8 mouse cellular contexts compared by ENCODE assay signal in genomic region chr5:139382760-139383159, GRCm38 (mm10). TPM values are rescaled to one million over a fixed set of nuclear protein-coding genes. Genes with fewer than 3 reads are reported as not detected.
DNase-seq lines count a peak whose midpoint lies in the region; ATAC-seq lines count a peak whose summit lies in the region.

No protein-coding gene starts in this region.

- 80% methylated on average over 8 of the region's 8 CpGs for WGBS in forebrain, embryonic 10.5 days
- WGBS in forebrain, embryonic 14.5 days, result 84% methylated on average over 8 of the region's 8 CpGs
- 4% methylated on average over 8 of the region's 8 CpGs for WGBS in heart, embryonic 14.5 days
- WGBS in kidney, embryonic 16.5 days, result 57% methylated on average over 8 of the region's 8 CpGs

- DNase-seq in forebrain, embryonic 10.5 days (ENCODE audit: extremely low spot score, low spot score), result no peak
- DNase-seq in forebrain, embryonic 14.5 days (ENCODE audit: low spot score), result no peak
- peak; percentile 82 for DNase-seq in brain, adult 2 months (ENCODE audit: low read depth, low spot score)
- DNase-seq in lung, postnatal 10 days, result peak; percentile 84
- peak; percentile 49 to 64 for DNase-seq in right cerebral cortex, postnatal 10 days (ENCODE audit: low spot score in 2 of 2)
- no peak for DNase-seq in urinary bladder, postnatal 36 days (ENCODE audit: low spot score in 2 of 2)

- H3K9ac ChIP-seq in forebrain, embryonic 14.5 days (ENCODE audit: low read length), result no peak overlapping the region
- peak overlapping the region; percentile 61 for H3K9ac ChIP-seq in heart, embryonic 14.5 days (ENCODE audit: low read length)
- peak overlapping the region; percentile 29 for H3K9ac ChIP-seq in kidney, embryonic 16.5 days (replicated peaks; ENCODE audit: low read length)

- H3K36me3 ChIP-seq in forebrain, embryonic 10.5 days (replicated peaks), result no peaks in the 10 kb centered on the region; the same call in 1 of the 2 replicates
- H3K36me3 ChIP-seq in forebrain, embryonic 14.5 days (ENCODE audit: control insufficient read depth, insufficient read depth, low read length), result no peaks in the 10 kb centered on the region
- no peaks in the 10 kb centered on the region for H3K36me3 ChIP-seq in heart, embryonic 14.5 days (ENCODE audit: control insufficient read depth, insufficient read depth, low read length)
- H3K36me3 ChIP-seq in kidney, embryonic 16.5 days (ENCODE audit: insufficient read depth, low read length), result no peaks in the 10 kb centered on the region

- no peaks in the 10 kb centered on the region for H3K9me3 ChIP-seq in forebrain, embryonic 10.5 days
- H3K9me3 ChIP-seq in forebrain, embryonic 14.5 days (replicated peaks; ENCODE audit: control insufficient read depth, low read length), result no peaks in the 10 kb centered on the region
- no peaks in the 10 kb centered on the region for H3K9me3 ChIP-seq in heart, embryonic 14.5 days (ENCODE audit: control insufficient read depth, low read length)
- H3K9me3 ChIP-seq in kidney, embryonic 16.5 days (ENCODE audit: low read length), result no peaks in the 10 kb centered on the region

- H3K4me2 ChIP-seq in forebrain, embryonic 14.5 days (ENCODE audit: low read length), result no peak overlapping the region
- peak overlapping the region; percentile 86 for H3K4me2 ChIP-seq in heart, embryonic 14.5 days (ENCODE audit: low read length)
- peak overlapping the region; percentile 84 for H3K4me2 ChIP-seq in kidney, embryonic 16.5 days (replicated peaks; ENCODE audit: low read depth, low read length)

- H3K4me1 ChIP-seq in forebrain, embryonic 10.5 days, result peaks cover 59% of the 10 kb centered on the region
- peaks cover 7% of the 10 kb centered on the region for H3K4me1 ChIP-seq in forebrain, embryonic 14.5 days (ENCODE audit: control insufficient read depth, insufficient read depth, low read length)
- H3K4me1 ChIP-seq in heart, embryonic 14.5 days (ENCODE audit: control insufficient read depth in 2 of 2, insufficient read depth in 2 of 2, low read length in 2 of 2), result peaks cover 59 to 80% of the 10 kb centered on the region in 2 experiments
- H3K4me1 ChIP-seq in kidney, embryonic 16.5 days (ENCODE audit: insufficient read depth, low read length), result peaks cover 77% of the 10 kb centered on the region

- peak overlapping the region; percentile 48 for H3K27ac ChIP-seq in forebrain, embryonic 10.5 days
- H3K27ac ChIP-seq in forebrain, embryonic 14.5 days (ENCODE audit: low read depth, low read length), result no peak overlapping the region
- peak overlapping the region; percentile 92 to 93 for H3K27ac ChIP-seq in heart, embryonic 14.5 days (replicated peaks in 1 of 2; ENCODE audit: control insufficient read depth in 1 of 2, insufficient read depth in 1 of 2, low read depth in 2 of 2, low read length in 2 of 2)
- H3K27ac ChIP-seq in kidney, embryonic 16.5 days (ENCODE audit: low read length), result peak overlapping the region; percentile 66

- no peak for ATAC-seq in forebrain, embryonic 14.5 days
- peak; percentile 38 for ATAC-seq in heart, embryonic 14.5 days (ENCODE audit: insufficient number of reproducible peaks, insufficient read depth, low FRiP score, low read depth)
- ATAC-seq in kidney, embryonic 16.5 days (ENCODE audit: low FRiP score, low TSS enrichment), result no peak

- H3K27me3 ChIP-seq in forebrain, embryonic 10.5 days (ENCODE audit: poor library complexity, severe bottlenecking), result peaks cover 6% of the 10 kb centered on the region; the same call in 1 of the 2 replicates
- no peaks in the 10 kb centered on the region for H3K27me3 ChIP-seq in forebrain, embryonic 14.5 days (replicated peaks; ENCODE audit: control insufficient read depth, insufficient read depth, low read length)
- H3K27me3 ChIP-seq in heart, embryonic 14.5 days (ENCODE audit: control insufficient read depth, insufficient read depth, low read length), result no peaks in the 10 kb centered on the region
- H3K27me3 ChIP-seq in kidney, embryonic 16.5 days (ENCODE audit: insufficient read depth, low read length), result no peaks in the 10 kb centered on the region

- no peak overlapping the region for H3K4me3 ChIP-seq in forebrain, embryonic 10.5 days
- H3K4me3 ChIP-seq in forebrain, embryonic 14.5 days (ENCODE audit: low read depth, low read length), result no peak overlapping the region
- no peak overlapping the region for H3K4me3 ChIP-seq in heart, embryonic 14.5 days (ENCODE audit: control insufficient read depth in 1 of 2, insufficient read depth in 1 of 2, low read depth in 1 of 2, low read length in 2 of 2)
- H3K4me3 ChIP-seq in kidney, embryonic 16.5 days (ENCODE audit: low read length), result no peak overlapping the region

RNA-seq across cellular contexts. Expression of gene Gpr146, which starts 5.3 kb away (rescaled TPM):
- polyA plus RNA-seq in forebrain, embryonic 10.5 days (2016; fragmentation: Nextera tagmentation; extraction: Ambion mirVana), result 1.6 and 1.8 TPM in 2 replicates
- 0.85 and 0.93 TPM in 2 replicates for polyA plus RNA-seq in forebrain, embryonic 14.5 days (2014; fragmentation: Nextera tagmentation; extraction: Ambion mirVana)
- polyA plus RNA-seq in heart, embryonic 14.5 days (2014; fragmentation: Nextera tagmentation; extraction: Ambion mirVana), result 9.3 and 9.5 TPM in 2 replicates
- polyA plus RNA-seq in kidney, embryonic 16.5 days (2015; fragmentation: Nextera tagmentation; extraction: Ambion mirVana), result 6.6 and 6.7 TPM in 2 replicates

RNA-seq across cellular contexts. Expression of gene C130050O18Rik, which starts 22.3 kb away (rescaled TPM):
- 0.15 and 0.34 TPM in 2 replicates for polyA plus RNA-seq in forebrain, embryonic 10.5 days (2016; fragmentation: Nextera tagmentation; extraction: Ambion mirVana)
- 0.18 TPM in 1 of 2 replicates, not detected in the other for polyA plus RNA-seq in forebrain, embryonic 14.5 days (2014; fragmentation: Nextera tagmentation; extraction: Ambion mirVana)
- 0.32 and 0.36 TPM in 2 replicates for polyA plus RNA-seq in heart, embryonic 14.5 days (2014; fragmentation: Nextera tagmentation; extraction: Ambion mirVana)
- polyA plus RNA-seq in kidney, embryonic 16.5 days (2015; fragmentation: Nextera tagmentation; extraction: Ambion mirVana), result 0.60 and 0.92 TPM in 2 replicates

RNA-seq across cellular contexts. Expression of gene Cyp2w1, which starts 30.3 kb away (rescaled TPM):
- not detected in 2 replicates for polyA plus RNA-seq in forebrain, embryonic 10.5 days (2016; fragmentation: Nextera tagmentation; extraction: Ambion mirVana)
- not detected in 2 replicates for polyA plus RNA-seq in forebrain, embryonic 14.5 days (2014; fragmentation: Nextera tagmentation; extraction: Ambion mirVana)
- not detected in 2 replicates for polyA plus RNA-seq in heart, embryonic 14.5 days (2014; fragmentation: Nextera tagmentation; extraction: Ambion mirVana)
- polyA plus RNA-seq in kidney, embryonic 16.5 days (2015; fragmentation: Nextera tagmentation; extraction: Ambion mirVana), result not detected in 2 replicates

RNA-seq across cellular contexts. Expression of gene Cox19, which starts 31.5 kb away (rescaled TPM):
- polyA plus RNA-seq in forebrain, embryonic 10.5 days (2016; fragmentation: Nextera tagmentation; extraction: Ambion mirVana), result 119 and 120 TPM in 2 replicates
- polyA plus RNA-seq in forebrain, embryonic 14.5 days (2014; fragmentation: Nextera tagmentation; extraction: Ambion mirVana), result 127 and 155 TPM in 2 replicates
- 89.4 and 91.8 TPM in 2 replicates for polyA plus RNA-seq in heart, embryonic 14.5 days (2014; fragmentation: Nextera tagmentation; extraction: Ambion mirVana)
- 99.3 and 104 TPM in 2 replicates for polyA plus RNA-seq in kidney, embryonic 16.5 days (2015; fragmentation: Nextera tagmentation; extraction: Ambion mirVana)

RNA-seq across cellular contexts. Expression of gene Gper1, which starts 40.2 kb away (rescaled TPM):
- polyA plus RNA-seq in forebrain, embryonic 10.5 days (2016; fragmentation: Nextera tagmentation; extraction: Ambion mirVana), result 0.44 and 0.50 TPM in 2 replicates
- polyA plus RNA-seq in forebrain, embryonic 14.5 days (2014; fragmentation: Nextera tagmentation; extraction: Ambion mirVana), result 10.0 and 10.2 TPM in 2 replicates
- polyA plus RNA-seq in heart, embryonic 14.5 days (2014; fragmentation: Nextera tagmentation; extraction: Ambion mirVana), result 1.3 and 1.8 TPM in 2 replicates
- polyA plus RNA-seq in kidney, embryonic 16.5 days (2015; fragmentation: Nextera tagmentation; extraction: Ambion mirVana), result 6.8 and 8.0 TPM in 2 replicates

Comparison
In these comparisons a context has a peak if more than half of its experiments do, and no peak if none do; other contexts are left out.
1. DNase-seq: peak in brain, adult 2 months (single experiment), lung, postnatal 10 days (single experiment) and right cerebral cortex, postnatal 10 days (2 of 2); none in forebrain, embryonic 10.5 days (single experiment), forebrain, embryonic 14.5 days (single experiment) and urinary bladder, postnatal 36 days (0 of 2).